Mouse (Mus musculus) lung, postnatal 0 days (tissue): ENCODE data around the gene Eml6.

Source experiments
- CTCF ChIP-seq: IDR thresholded peaks from 2 replicates; pipeline ENCODE4 v1.5.1; 2016; ENCODE audit warnings: antibody characterized with exemption, mild to moderate bottlenecking
- EP300 ChIP-seq: IDR thresholded peaks from 2 replicates; pipeline ENCODE4 v1.6.1; 2016; ENCODE audit warnings: antibody characterized with exemption, mild to moderate bottlenecking, control low read depth

DNA sequence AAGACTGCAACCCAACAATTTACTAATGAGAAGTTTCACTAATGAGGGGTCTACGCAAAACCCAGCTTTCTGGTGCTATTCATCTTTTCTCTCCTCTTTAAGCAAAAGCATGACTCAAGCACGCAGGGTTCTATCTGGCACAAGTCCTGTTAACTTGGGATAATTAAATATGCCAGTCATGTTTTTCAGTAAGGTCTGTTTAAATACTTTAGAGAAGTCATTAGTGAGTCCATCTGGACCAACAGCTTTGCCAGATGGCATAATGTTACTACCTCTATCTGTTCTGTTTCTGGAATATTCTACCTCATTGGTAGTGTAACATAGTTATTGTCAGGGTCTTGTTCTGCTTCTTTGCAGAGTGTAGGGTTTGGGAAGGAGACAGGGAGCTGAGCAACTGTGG lies 101.5 kb downstream of the Eml6 start:
- TF ChIP-seq EP300 (no peak), CTCF (no peak)
